Mouse (Mus musculus) small intestine, adult 2 months (tissue): ENCODE measurements at regions not wholly inside any gene's neighbourhood (a gene's known extent, or its start where the extent isn't known, plus 50 kb on each side); places are given as distances from the start of the nearest gene placed in this dataset.

Experiments
- CTCF ChIP-seq: fragments of 200-500 bp; IDR thresholded peaks from 2 replicates; pipeline ENCODE4 v1.5.1; 2012; ENCODE audit warnings: low read depth, mild to moderate bottlenecking, control low read depth, inconsistent platforms, low read length, moderate library complexity, mixed read lengths; ENCODE audit not compliant: insufficient replicate concordance, insufficient read length; ENCODE audit errors: extremely low read depth
- POLR2A ChIP-seq: fragments of 200-500 bp; IDR thresholded peaks from 2 replicates; pipeline ENCODE4 v1.6.1; 2012; ENCODE audit warnings: low read depth, mild to moderate bottlenecking, control low read depth, inconsistent platforms, low read length, moderate library complexity

DNA sequence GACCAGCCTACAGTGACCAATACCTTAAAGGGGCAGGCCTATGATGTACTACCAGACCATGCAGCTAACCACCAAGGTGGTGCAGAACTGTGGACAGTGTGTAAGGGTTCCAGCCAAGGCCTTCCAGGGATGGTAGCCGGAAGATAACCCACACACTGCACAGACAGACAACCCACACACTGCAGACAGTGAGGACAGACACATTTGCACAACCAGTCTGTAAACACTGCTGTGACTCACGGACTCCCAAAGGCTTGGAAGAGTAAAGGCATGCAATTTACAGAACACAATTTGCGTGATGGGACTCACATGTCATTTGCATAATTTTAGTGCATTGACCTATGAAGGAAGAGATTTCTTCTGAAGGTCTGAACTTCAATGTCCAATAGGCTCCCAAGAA is 82.2 kb upstream of the Tnrc6c start:
- TF ChIP-seq CTCF (no peak), POLR2A (no peak)
